Mouse (Mus musculus) megakaryocyte, embryonic 14.5 days (primary cell): ENCODE data around the gene Vwf.

ENCODE experiments used
- FLI1 ChIP-seq: IDR thresholded peaks from 2 replicates; pipeline ENCODE4 v1.6.1; 2012; ENCODE audit warnings: low read length, inconsistent platforms, mixed read lengths
- GATA1 ChIP-seq: IDR thresholded peaks from 3 replicates; pipeline ENCODE4 v1.6.1; 2012; ENCODE audit warnings: mixed read lengths, low read length, inconsistent platforms, borderline replicate concordance

- TF ChIP-seq GATA1: no peak
- no peak for TF ChIP-seq FLI1
These were observed 30.9 kb upstream of the Vwf start for GRCm38 (mm10) chr6:125515503-125516315.
